Mouse (Mus musculus) neural tube, embryonic 15.5 days (tissue): ENCODE measurements around the gene Atp13a2. TPM values are rescaled to one million over a fixed set of nuclear protein-coding genes. Genes with fewer than 3 reads are reported as not detected.
A peak's percentile ranks its signal among the peaks of the same experiment; 100 is the strongest.

Experiments used
- ATAC-seq: fragments of 200-750 bp; cut with Nextera tagmentation; 2 replicates; pipeline ENCODE4 v1.8.0; 2017; ENCODE audit warnings: mild to moderate bottlenecking, moderate TSS enrichment, moderate library complexity; ENCODE audit not compliant: low FRiP score
- H3K27ac ChIP-seq: fragments of 300-500 bp; sonication (generic); replicated peaks from 2 replicates; pipeline ENCODE4 v1.5.1; 2015; ENCODE audit warnings: mild to moderate bottlenecking, inconsistent platforms
- H3K27me3 ChIP-seq: fragments of 300-500 bp; sonication (generic); replicated peaks from 2 replicates; pipeline ENCODE4 v1.6.1; 2015; ENCODE audit warnings: inconsistent platforms
- H3K36me3 ChIP-seq: fragments of 300-500 bp; sonication (generic); 2 replicates; pipeline ENCODE4 v1.6.1; 2015; ENCODE audit warnings: inconsistent platforms
- H3K4me1 ChIP-seq: fragments of 300-500 bp; sonication (generic); 2 replicates; pipeline ENCODE4 v1.6.1; 2015; ENCODE audit warnings: inconsistent platforms
- H3K4me2 ChIP-seq: fragments of 300-500 bp; sonication (generic); 2 replicates; pipeline ENCODE4 v1.6.1; 2015; ENCODE audit warnings: inconsistent platforms, mild to moderate bottlenecking, moderate library complexity
- H3K4me3 ChIP-seq: fragments of 300-500 bp; sonication (generic); replicated peaks from 2 replicates; pipeline ENCODE4 v1.5.1; 2015; ENCODE audit warnings: mild to moderate bottlenecking, inconsistent platforms
- H3K9ac ChIP-seq: fragments of 300-500 bp; sonication (generic); replicated peaks from 2 replicates; pipeline ENCODE4 v1.6.1; 2015; ENCODE audit warnings: mild to moderate bottlenecking, inconsistent platforms
- H3K9me3 ChIP-seq: fragments of 300-500 bp; sonication (generic); replicated peaks from 2 replicates; pipeline ENCODE4 v1.6.1; 2016; ENCODE audit warnings: inconsistent platforms
- WGBS: fragments of 180-500 bp; shearing (Covaris S2); methylation state at CpG from one replicate; pipeline ENCODE4 v1.1.7; 2015; ENCODE audit warnings: mixed read lengths; 5-methylcytosine and 5-hydroxymethylcytosine counted together
- polyA plus RNA-seq: library from polyadenylated mRNA; unstranded; fragments of >200 nt; fragmentation: Nextera tagmentation; extraction: Ambion mirVana; gene quantifications from 2 replicates; pipeline ENCODE4 v1.2.1, GENCODE M21; 2015

Atp13a2 gene
- polyA plus RNA-seq, 1 experiment from 2014 or later: 188 TPM

GRCm38 (mm10) chr4:140951861-140952641 is 34.6 kb upstream of the Atp13a2 start:
- Histone ChIP-seq H3K4me2 (no peak overlapping the region), H3K9me3 (no peaks in the 10 kb centered on the region), H3K27me3 (no peaks in the 10 kb centered on the region; the same call in 1 of the 2 replicates), H3K4me1 (peaks cover 4% of the 10 kb centered on the region), H3K27ac (no peak overlapping the region), H3K4me3 (no peak overlapping the region), H3K36me3 (no peaks in the 10 kb centered on the region), H3K9ac (no peak overlapping the region)
- 88% methylated on average over 18 of the region's 18 CpGs for WGBS
- ATAC-seq: no peak

DNA sequence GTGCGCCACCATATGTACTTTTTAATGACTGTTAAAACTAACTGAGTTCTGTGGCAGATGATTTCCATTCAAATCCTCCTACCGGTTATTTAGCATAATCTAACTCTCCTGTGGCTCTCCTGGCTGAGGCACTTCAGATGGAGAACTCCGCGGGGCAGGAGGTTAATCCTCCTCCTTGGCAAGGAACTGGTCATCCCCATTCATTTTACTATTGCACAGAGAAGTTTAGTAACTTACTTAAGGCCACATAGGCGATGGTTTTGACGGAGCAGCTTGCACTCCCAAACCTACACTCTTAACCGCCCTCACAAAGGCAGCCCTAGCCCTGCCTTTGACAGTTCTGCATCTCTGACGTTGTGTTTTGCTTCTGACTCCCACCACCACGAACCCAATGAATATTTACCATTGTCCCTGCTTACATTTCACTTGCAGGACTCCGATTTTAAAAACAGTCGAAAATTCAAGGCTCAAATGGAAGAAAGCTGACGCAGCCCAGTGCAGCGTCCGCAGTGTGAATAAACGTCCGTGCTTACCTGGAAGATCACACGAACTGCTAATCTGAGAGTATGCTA is 29.5 kb upstream of the Atp13a2 start:
- H3K9me3 ChIP-seq: no peaks in the 10 kb centered on the region

DNA sequence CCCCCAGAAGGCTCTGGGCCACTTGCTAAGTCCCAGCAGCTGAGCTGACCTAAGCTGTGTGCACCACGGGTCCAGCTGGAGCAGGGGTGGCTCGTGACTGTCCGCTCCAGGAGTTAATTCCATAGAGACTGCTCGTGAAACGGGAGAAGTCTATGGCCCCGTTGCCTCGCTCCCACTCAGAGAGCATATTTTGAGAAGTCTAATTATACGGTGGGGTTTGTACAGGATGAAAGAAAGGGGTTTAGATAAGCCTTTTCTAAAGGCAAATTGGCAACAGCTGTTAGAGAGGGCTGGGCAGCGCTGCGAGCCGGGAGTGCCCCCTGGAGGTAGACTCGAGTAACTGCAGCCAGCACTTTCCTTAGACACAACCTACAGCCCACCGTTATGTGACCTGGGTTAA is 28.9 kb upstream of the Atp13a2 start:
- H3K27me3 ChIP-seq: no peaks in the 10 kb centered on the region; the same call in 1 of the 2 replicates
- peak overlapping the region; percentile 49 for H3K9ac ChIP-seq
- H3K9me3 ChIP-seq: no peaks in the 10 kb centered on the region
- H3K4me2 ChIP-seq: peak overlapping the region; percentile 86
- 0 out of 2 replicates have a peak, but pooled peaks have one; percentile 33 for ATAC-seq
- H3K27ac ChIP-seq: peak overlapping the region; percentile 54
- H3K36me3 ChIP-seq: no peaks in the 10 kb centered on the region
- H3K4me3 ChIP-seq: peak overlapping the region; percentile 45
- under 1% methylated on average over 13 of the region's 13 CpGs for WGBS
- H3K4me1 ChIP-seq: peaks cover 32% of the 10 kb centered on the region

More for the DNA sequence above, 29.5 kb upstream of the Atp13a2 start:
- H3K36me3 ChIP-seq: no peaks in the 10 kb centered on the region
- H3K4me1 ChIP-seq: peaks cover 27% of the 10 kb centered on the region
- WGBS: 13% methylated on average over 17 of the region's 17 CpGs
- H3K27ac ChIP-seq: peak overlapping the region; percentile 54
- peak overlapping the region; percentile 45 for H3K4me3 ChIP-seq
- H3K27me3 ChIP-seq: no peaks in the 10 kb centered on the region; the same call in 1 of the 2 replicates
- H3K4me2 ChIP-seq: peak overlapping the region; percentile 86
- ATAC-seq: no peak
- H3K9ac ChIP-seq: peak overlapping the region; percentile 49

DNA sequence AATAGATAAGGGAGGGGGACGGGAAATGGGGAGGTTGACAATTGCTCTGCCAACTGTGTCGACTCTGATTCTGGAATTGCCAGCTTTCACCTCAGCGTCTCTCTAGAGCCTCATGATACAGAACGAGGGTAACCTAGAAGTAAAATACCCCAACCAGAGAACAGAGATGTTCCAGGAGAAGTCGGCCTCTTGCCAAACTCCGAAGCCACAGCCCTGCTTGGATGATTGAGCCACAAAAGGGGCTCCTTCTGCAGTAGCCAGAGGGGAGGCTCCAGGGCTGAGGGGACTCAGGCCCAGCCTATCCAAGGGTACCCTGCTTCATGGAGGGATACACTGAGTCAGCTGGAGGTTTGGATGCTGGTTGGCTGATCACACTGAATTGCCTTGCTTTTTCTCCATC is 28.4 kb upstream of the Atp13a2 start:
- no peak for ATAC-seq
- no peak overlapping the region for H3K27ac ChIP-seq
- 60% methylated on average over 6 of the region's 6 CpGs for WGBS

GRCm38 (mm10) chr4:140959128-140959679 is 27.5 kb upstream of the Atp13a2 start:
- Histone ChIP-seq H3K4me1 (peaks cover 44% of the 10 kb centered on the region), H3K36me3 (no peaks in the 10 kb centered on the region), H3K27ac (no peak overlapping the region), H3K9ac (no peak overlapping the region), H3K4me3 (no peak overlapping the region), H3K27me3 (no peaks in the 10 kb centered on the region; the same call in 1 of the 2 replicates), H3K9me3 (no peaks in the 10 kb centered on the region), H3K4me2 (no peak overlapping the region)
- no peak for ATAC-seq
- 87% methylated on average over 7 of the region's 7 CpGs for WGBS

More for the DNA sequence above, 28.4 kb upstream of the Atp13a2 start:
- no peaks in the 10 kb centered on the region; the same call in 1 of the 2 replicates for H3K27me3 ChIP-seq
- H3K9ac ChIP-seq: no peak overlapping the region
- H3K4me2 ChIP-seq: no peak overlapping the region
- H3K4me3 ChIP-seq: no peak overlapping the region
- peaks cover 38% of the 10 kb centered on the region for H3K4me1 ChIP-seq
- H3K36me3 ChIP-seq: no peaks in the 10 kb centered on the region
- no peaks in the 10 kb centered on the region for H3K9me3 ChIP-seq

DNA sequence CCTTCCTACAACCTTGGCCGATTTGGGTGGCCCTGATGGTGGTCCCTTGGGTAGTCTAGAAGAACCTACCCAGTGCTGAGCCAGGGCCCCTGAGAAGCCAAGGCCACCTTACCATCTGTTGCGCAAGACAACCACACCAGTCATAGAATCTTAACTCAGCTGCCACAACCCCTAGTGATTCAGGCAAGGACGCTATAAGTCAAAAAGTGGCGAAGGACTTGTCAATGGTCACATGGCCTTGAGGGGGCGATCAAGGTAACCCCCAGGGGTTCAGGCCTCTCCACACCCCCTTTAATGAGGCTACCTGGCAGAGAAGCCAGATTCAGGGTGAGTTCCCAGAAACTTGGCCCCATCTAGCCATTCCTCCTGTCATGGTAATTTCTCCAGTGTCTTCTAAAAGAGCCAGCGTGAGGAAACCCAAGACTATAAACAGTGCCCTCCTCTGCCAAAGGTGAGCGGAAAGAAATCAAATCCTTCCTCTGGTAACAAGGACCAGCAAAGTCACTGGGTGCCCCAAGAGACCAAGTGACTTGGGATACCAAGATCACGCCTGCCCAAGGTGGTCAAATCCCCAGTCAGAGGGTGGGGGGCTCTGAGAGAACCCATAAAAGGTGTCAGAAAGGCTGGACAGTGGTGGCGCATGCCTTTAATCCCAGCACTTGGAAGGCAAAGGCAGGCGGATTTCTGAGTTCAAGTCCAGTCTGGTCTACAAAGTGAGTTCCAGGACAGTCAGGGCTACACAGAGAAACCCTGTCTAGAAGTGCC is 26.8 kb upstream of the Atp13a2 start:
- peaks cover 51% of the 10 kb centered on the region for H3K4me1 ChIP-seq
- H3K4me3 ChIP-seq: no peak overlapping the region
- no peak for ATAC-seq
- 85% methylated on average over 10 of the region's 10 CpGs for WGBS
- no peak overlapping the region for H3K9ac ChIP-seq
- no peaks in the 10 kb centered on the region for H3K9me3 ChIP-seq
- no peaks in the 10 kb centered on the region for H3K36me3 ChIP-seq
- no peaks in the 10 kb centered on the region; the same call in 1 of the 2 replicates for H3K27me3 ChIP-seq
- peak overlapping the region; percentile 88 for H3K4me2 ChIP-seq
- peak overlapping the region; percentile 94; the same call in 1 of the 2 replicates for H3K27ac ChIP-seq

GRCm38 (mm10) chr4:140960781-140961466 is 25.7 kb upstream of the Atp13a2 start, which contains the start of gene Sdhb:
TSS of gene Sdhb (plus strand) at chr4:140961203.
- Histone ChIP-seq H3K4me2 (peak within 1 kb of the TSS; percentile 88), H3K9ac (peak within 1 kb of the TSS; percentile 98), H3K9me3 (no peaks in the 10 kb centered on the region), H3K4me1 (peaks cover 52% of the 10 kb centered on the region), H3K27me3 (no peaks in the 10 kb centered on the region; the same call in 1 of the 2 replicates), H3K27ac (peak within 1 kb of the TSS; percentile 94), H3K36me3 (no peaks in the 10 kb centered on the region), H3K4me3 (peak within 1 kb of the TSS; percentile 95)
- ATAC-seq: peak; percentile 93
- 3% methylated on average over 37 of the region's 37 CpGs for WGBS

DNA sequence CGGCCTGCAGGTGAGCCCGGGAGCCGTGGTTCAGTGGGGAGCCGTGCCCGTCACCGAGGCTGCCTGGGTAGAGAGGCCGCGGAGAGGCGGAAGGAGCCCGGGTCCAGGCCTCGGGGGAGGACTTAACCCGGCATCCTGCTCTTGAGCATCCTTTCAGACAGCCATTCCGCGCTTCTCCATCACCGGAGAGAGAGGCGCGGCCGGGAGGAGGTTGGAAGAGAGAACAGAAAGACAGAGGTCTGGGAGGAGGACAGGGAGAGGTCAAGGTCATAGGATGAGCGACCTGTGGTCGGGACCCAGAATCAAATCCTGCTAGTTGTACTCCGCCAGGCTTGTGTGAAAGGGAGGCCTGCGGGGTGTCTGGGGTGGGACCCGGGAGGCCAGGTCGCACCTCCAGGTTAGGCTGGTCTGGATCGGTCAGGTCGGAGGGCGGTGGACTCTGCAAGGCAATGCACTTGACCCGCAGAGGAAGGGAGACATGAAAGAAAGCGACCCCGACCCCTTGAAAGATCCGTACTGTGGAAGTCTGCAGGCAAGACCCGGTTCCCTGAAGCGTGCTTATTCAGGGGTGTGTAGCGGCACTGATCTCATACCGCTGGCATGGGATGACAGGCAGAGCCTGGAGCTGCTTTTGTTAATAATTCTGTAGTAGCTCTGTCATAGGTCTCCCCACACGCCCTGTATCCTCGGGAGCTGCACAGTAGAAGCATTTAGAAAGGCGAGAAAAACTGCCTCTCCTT is 25.0 kb upstream of the Atp13a2 start:
- ATAC-seq: peak; percentile 46

DNA sequence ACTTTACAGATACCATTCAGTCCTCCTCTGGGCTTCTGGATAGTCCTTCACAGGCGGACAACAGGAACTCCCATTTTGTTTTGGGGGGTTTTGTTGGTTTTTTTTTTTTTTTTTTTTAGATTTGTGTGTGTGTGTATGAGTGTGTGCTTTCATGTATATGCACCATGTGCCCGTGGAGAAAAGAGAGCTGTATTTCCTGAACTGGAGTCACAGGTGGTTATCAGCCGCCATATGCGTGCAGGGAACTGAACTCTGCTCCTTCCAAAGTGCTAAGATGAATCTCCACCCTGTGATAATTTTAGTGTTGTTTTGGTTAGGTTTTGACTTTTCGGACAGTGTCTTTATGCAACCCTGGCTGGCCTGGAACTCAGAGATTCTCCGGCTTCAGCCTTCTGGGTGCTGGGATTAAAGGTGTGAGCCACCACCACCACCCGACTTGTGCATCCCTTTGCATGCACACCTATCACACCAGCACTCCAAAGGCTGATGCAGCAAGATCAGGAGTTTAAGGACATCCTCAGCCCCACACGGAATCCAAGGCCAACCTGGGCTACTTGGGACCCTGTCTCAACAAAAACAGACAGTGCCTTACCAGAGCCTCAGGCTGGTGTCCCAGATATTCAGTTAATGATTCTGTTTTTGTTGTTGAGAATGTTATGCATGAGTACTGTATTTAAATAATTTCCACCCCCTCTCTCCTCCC is 24.3 kb upstream of the Atp13a2 start:
- Histone ChIP-seq H3K9me3 (no peaks in the 10 kb centered on the region), H3K27ac (peak overlapping the region; percentile 94), H3K36me3 (peaks cover 11% of the 10 kb centered on the region), H3K4me1 (peaks cover 45% of the 10 kb centered on the region), H3K4me2 (peak overlapping the region; percentile 88), H3K27me3 (no peaks in the 10 kb centered on the region), H3K4me3 (peak overlapping the region; percentile 95), H3K9ac (peak overlapping the region; percentile 98)
- ATAC-seq: no peak
- WGBS: 81% methylated on average over 8 of the region's 8 CpGs

More for the DNA sequence above, 25.0 kb upstream of the Atp13a2 start:
- Histone ChIP-seq H3K36me3 (peaks cover 6% of the 10 kb centered on the region), H3K27me3 (no peaks in the 10 kb centered on the region; the same call in 1 of the 2 replicates), H3K4me3 (peak overlapping the region; percentile 95), H3K4me2 (peak overlapping the region; percentile 88), H3K27ac (peak overlapping the region; percentile 94), H3K9me3 (no peaks in the 10 kb centered on the region), H3K4me1 (peaks cover 52% of the 10 kb centered on the region), H3K9ac (peak overlapping the region; percentile 98)
- WGBS: 1% methylated on average over 38 of the region's 38 CpGs

- WGBS: 42% methylated on average over 5 of the region's 5 CpGs
- H3K36me3 ChIP-seq: peaks cover 14% of the 10 kb centered on the region
- H3K9ac ChIP-seq: 0 out of 2 replicates have a peak overlapping the region, but pooled peaks have one; percentile 98
- H3K4me1 ChIP-seq: peaks cover 41% of the 10 kb centered on the region
- no peaks in the 10 kb centered on the region for H3K9me3 ChIP-seq
- peak overlapping the region; percentile 88 for H3K4me2 ChIP-seq
- no peak overlapping the region for H3K27ac ChIP-seq
- no peaks in the 10 kb centered on the region for H3K27me3 ChIP-seq
- no peak for ATAC-seq
- H3K4me3 ChIP-seq: peak overlapping the region; percentile 95; the same call in 1 of the 2 replicates
These were observed 23.7 kb upstream of the Atp13a2 start for GRCm38 (mm10) chr4:140962950-140963349.
